Mouse (Mus musculus) midbrain, embryonic 14.5 days (tissue): ENCODE data around the gene Olfr459. TPM values are rescaled to one million over a fixed set of nuclear protein-coding genes. Genes with fewer than 3 reads are reported as not detected.

ENCODE experiments used
- ATAC-seq: fragments of 200-750 bp; cut with Nextera tagmentation; 2 replicates; pipeline ENCODE4 v1.8.0; 2017; ENCODE audit warnings: moderate number of reproducible peaks, moderate library complexity; ENCODE audit not compliant: low FRiP score, low TSS enrichment
- DNase-seq: peaks from one replicate; pipeline ENCODE4 v3.0.0-alpha.2; 2015
- H3K27ac ChIP-seq: fragments of 300-500 bp; sonication (generic); replicated peaks from 2 replicates; pipeline ENCODE4 v1.5.1; 2014; ENCODE audit warnings: mild to moderate bottlenecking, low read depth, low read length, moderate library complexity
- H3K27me3 ChIP-seq: fragments of 300-500 bp; sonication (generic); 2 replicates; pipeline ENCODE4 v1.6.1; 2014; ENCODE audit warnings: low read length, control low read depth, mixed read lengths; ENCODE audit not compliant: control insufficient read depth, insufficient read depth
- H3K36me3 ChIP-seq: fragments of 300-500 bp; sonication (generic); 2 replicates; pipeline ENCODE4 v1.6.1; 2014; ENCODE audit warnings: low read length, control low read depth; ENCODE audit not compliant: control insufficient read depth, insufficient read depth
- H3K4me1 ChIP-seq: fragments of 300-500 bp; sonication (generic); 2 replicates; pipeline ENCODE4 v1.6.1; 2014; ENCODE audit warnings: mild to moderate bottlenecking, antibody characterized with exemption, low read length, control low read depth; ENCODE audit not compliant: control insufficient read depth, insufficient read depth
- H3K4me2 ChIP-seq: fragments of 300-500 bp; sonication (generic); 2 replicates; pipeline ENCODE4 v1.6.1; 2014; ENCODE audit warnings: mild to moderate bottlenecking, low read length, moderate library complexity
- H3K4me3 ChIP-seq: fragments of 300-500 bp; sonication (generic); replicated peaks from 2 replicates; pipeline ENCODE4 v1.5.1; 2014; ENCODE audit warnings: low read depth, low read length
- H3K9ac ChIP-seq: fragments of 300-500 bp; sonication (generic); replicated peaks from 2 replicates; pipeline ENCODE4 v1.6.1; 2014; ENCODE audit warnings: mild to moderate bottlenecking, low read length, moderate library complexity
- H3K9me3 ChIP-seq: fragments of 300-500 bp; sonication (generic); 2 replicates; pipeline ENCODE4 v1.6.1; 2016; ENCODE audit warnings: low read length, control low read depth, mixed read lengths; ENCODE audit not compliant: control insufficient read depth
- WGBS: fragments of 180-500 bp; shearing (Covaris S2); extraction: QIAGEN DNeasy Blood & Tissue Kit; methylation state at CpG from one replicate; pipeline ENCODE4 v1.1.7; 2014; 5-methylcytosine and 5-hydroxymethylcytosine counted together
- polyA plus RNA-seq: library from polyadenylated mRNA; unstranded; fragments of >200 nt; fragmentation: Nextera tagmentation; extraction: Ambion mirVana; gene quantifications from 2 replicates; pipeline ENCODE4 v1.2.1, GENCODE M21; 2014

Olfr459 gene
- not detected in 2 replicates for polyA plus RNA-seq

- Histone ChIP-seq H3K4me3 (no peak within 1 kb of the TSS), H3K4me2 (no peak within 1 kb of the TSS), H3K36me3 (no peaks in the 10 kb centered on the region), H3K9me3 (no peaks in the 10 kb centered on the region), H3K27ac (no peak within 1 kb of the TSS), H3K4me1 (no peaks in the 10 kb centered on the region), H3K9ac (no peak within 1 kb of the TSS), H3K27me3 (no peaks in the 10 kb centered on the region)
- ATAC-seq (no peak), DNase-seq (no peak)
- WGBS: 87% methylated on average over 7 of the region's 7 CpGs
Measured at GRCm38 (mm10) chr6:41775077-41775476, at the start of gene Olfr459. Gene Olfr459, minus strand, starts transcription at chr6:41775177.

- ATAC-seq: no peak
- Histone ChIP-seq H3K4me1 (no peaks in the 10 kb centered on the region), H3K9me3 (no peaks in the 10 kb centered on the region), H3K36me3 (no peaks in the 10 kb centered on the region), H3K27me3 (no peaks in the 10 kb centered on the region), H3K4me3 (no peak overlapping the region), H3K27ac (no peak overlapping the region), H3K9ac (no peak overlapping the region), H3K4me2 (no peak overlapping the region)
- DNase-seq: no peak
Measured at GRCm38 (mm10) chr6:41824086-41824485, 49.1 kb upstream of the Olfr459 start.

- Histone ChIP-seq H3K9me3 (no peaks in the 10 kb centered on the region), H3K36me3 (no peaks in the 10 kb centered on the region), H3K27me3 (no peaks in the 10 kb centered on the region), H3K27ac (no peak overlapping the region), H3K4me2 (no peak overlapping the region), H3K4me3 (no peak overlapping the region), H3K4me1 (no peaks in the 10 kb centered on the region), H3K9ac (no peak overlapping the region)
- ATAC-seq: no peak
- no peak for DNase-seq
- WGBS: 85% methylated on average over 2 of the region's 2 CpGs
Measured at GRCm38 (mm10) chr6:41786700-41787099, 11.7 kb upstream of the Olfr459 start.

GRCm38 (mm10) chr6:41775721-41776120 lies 744 bp upstream of the Olfr459 start:
- H3K27ac ChIP-seq: no peak overlapping the region
- ATAC-seq: no peak
- no peaks in the 10 kb centered on the region for H3K9me3 ChIP-seq

GRCm38 (mm10) chr6:41769872-41770271 lies 5.1 kb downstream of the Olfr459 start:
- H3K9me3 ChIP-seq: no peaks in the 10 kb centered on the region
- no peak for DNase-seq
- WGBS: 94% methylated on average over 1 of the region's 1 CpGs
- H3K27me3 ChIP-seq: no peaks in the 10 kb centered on the region
- no peak overlapping the region for H3K4me3 ChIP-seq
- H3K27ac ChIP-seq: no peak overlapping the region
- H3K4me2 ChIP-seq: no peak overlapping the region
- no peaks in the 10 kb centered on the region for H3K4me1 ChIP-seq
- H3K36me3 ChIP-seq: no peaks in the 10 kb centered on the region
- H3K9ac ChIP-seq: no peak overlapping the region
- ATAC-seq: no peak

More at GRCm38 (mm10) chr6:41775721-41776120, 744 bp upstream of the Olfr459 start:
- no peak overlapping the region for H3K4me3 ChIP-seq
- H3K4me1 ChIP-seq: no peaks in the 10 kb centered on the region
- no peak overlapping the region for H3K9ac ChIP-seq
- 79% methylated on average over 6 of the region's 6 CpGs for WGBS
- H3K27me3 ChIP-seq: no peaks in the 10 kb centered on the region
- no peak overlapping the region for H3K4me2 ChIP-seq
- no peaks in the 10 kb centered on the region for H3K36me3 ChIP-seq
- DNase-seq: no peak

GRCm38 (mm10) chr6:41764306-41764705 lies 10.7 kb downstream of the Olfr459 start:
- Histone ChIP-seq H3K9ac (no peak overlapping the region), H3K27me3 (no peaks in the 10 kb centered on the region), H3K36me3 (no peaks in the 10 kb centered on the region), H3K4me2 (no peak overlapping the region), H3K4me1 (no peaks in the 10 kb centered on the region), H3K9me3 (no peaks in the 10 kb centered on the region), H3K4me3 (no peak overlapping the region), H3K27ac (no peak overlapping the region)
- 90% methylated on average over 5 of the region's 5 CpGs for WGBS
- no peak for ATAC-seq
- no peak for DNase-seq

- ATAC-seq (no peak), DNase-seq (no peak)
- WGBS: 88% methylated on average over 1 of the region's 1 CpGs
- H3K4me1 ChIP-seq: no peaks in the 10 kb centered on the region
- H3K27me3 ChIP-seq: no peaks in the 10 kb centered on the region
- no peak overlapping the region for H3K27ac ChIP-seq
- H3K4me3 ChIP-seq: no peak overlapping the region
- no peaks in the 10 kb centered on the region for H3K36me3 ChIP-seq
- no peak overlapping the region for H3K9ac ChIP-seq
- H3K4me2 ChIP-seq: no peak overlapping the region
- no peaks in the 10 kb centered on the region for H3K9me3 ChIP-seq
Measured at GRCm38 (mm10) chr6:41762370-41762757, 12.6 kb downstream of the Olfr459 start.

- ATAC-seq: peak; percentile 90
- H3K27me3 ChIP-seq: no peaks in the 10 kb centered on the region
Measured at GRCm38 (mm10) chr6:41761702-41762369, 13.1 kb downstream of the Olfr459 start.

GRCm38 (mm10) chr6:41759618-41760017 lies 15.4 kb downstream of the Olfr459 start:
- WGBS: 83% methylated on average over 2 of the region's 2 CpGs
- Histone ChIP-seq H3K4me3 (no peak overlapping the region), H3K36me3 (no peaks in the 10 kb centered on the region), H3K4me1 (no peaks in the 10 kb centered on the region), H3K27ac (no peak overlapping the region), H3K27me3 (no peaks in the 10 kb centered on the region), H3K9ac (no peak overlapping the region), H3K4me2 (no peak overlapping the region), H3K9me3 (no peaks in the 10 kb centered on the region)
- DNase-seq: no peak
- ATAC-seq: no peak

More at GRCm38 (mm10) chr6:41761702-41762369, 13.1 kb downstream of the Olfr459 start:
- no peak overlapping the region for H3K27ac ChIP-seq
- no peaks in the 10 kb centered on the region for H3K9me3 ChIP-seq
- H3K36me3 ChIP-seq: no peaks in the 10 kb centered on the region
- H3K9ac ChIP-seq: no peak overlapping the region
- DNase-seq: peak; percentile 90
- no peak overlapping the region for H3K4me3 ChIP-seq
- no peaks in the 10 kb centered on the region for H3K4me1 ChIP-seq
- WGBS: 2% methylated on average over 1 of the region's 1 CpGs
- no peak overlapping the region for H3K4me2 ChIP-seq
